Mouse (Mus musculus): ENCODE data around the gene Gm49383. TPM values are rescaled to one million over a fixed set of nuclear protein-coding genes. Genes with fewer than 3 reads are reported as not detected.

Gene Gm49383
- polyA plus RNA-seq, 1 experiment from 2014 or later: 22.3 TPM

- Histone ChIP-seq H3K4me1 (ENCODE audit: control insufficient read depth, insufficient read depth, low read length) (no peaks in the 10 kb centered on the region), H3K27me3 (ENCODE audit: control insufficient read depth, insufficient read depth, low read length) (no peaks in the 10 kb centered on the region), H3K9me3 (replicated peaks; ENCODE audit: control insufficient read depth, low read length) (no peaks in the 10 kb centered on the region), H3K4me3 (replicated peaks; ENCODE audit: low read length) (no peak overlapping the region), H3K36me3 (ENCODE audit: control insufficient read depth, insufficient read depth, low read length) (no peaks in the 10 kb centered on the region), H3K4me2 (ENCODE audit: low read depth, low read length) (no peak overlapping the region), H3K27ac (ENCODE audit: low read length) (no peak overlapping the region), H3K9ac (ENCODE audit: low read length) (no peak overlapping the region)
- 84% methylated on average over 7 of the region's 7 CpGs for WGBS
- ATAC-seq (ENCODE audit: insufficient read depth, low FRiP score): no peak
Measured at GRCm38 (mm10) chr12:69139841-69140240, 57.1 kb downstream of the Gm49383 start.

- Histone ChIP-seq H3K9ac (ENCODE audit: low read length) (no peak overlapping the region), H3K27ac (ENCODE audit: low read length) (no peak overlapping the region), H3K4me2 (ENCODE audit: low read depth, low read length) (no peak overlapping the region), H3K4me3 (replicated peaks; ENCODE audit: low read length) (no peak overlapping the region), H3K9me3 (replicated peaks; ENCODE audit: control insufficient read depth, low read length) (no peaks in the 10 kb centered on the region), H3K36me3 (ENCODE audit: control insufficient read depth, insufficient read depth, low read length) (no peaks in the 10 kb centered on the region), H3K27me3 (ENCODE audit: control insufficient read depth, insufficient read depth, low read length) (no peaks in the 10 kb centered on the region), H3K4me1 (ENCODE audit: control insufficient read depth, insufficient read depth, low read length) (no peaks in the 10 kb centered on the region)
- 90% methylated on average over 3 of the region's 3 CpGs for WGBS
- ATAC-seq (ENCODE audit: insufficient read depth, low FRiP score): no peak
Measured at GRCm38 (mm10) chr12:69139201-69139600, 57.7 kb downstream of the Gm49383 start.

Small RNA genes lying within 50 kb of the gene (microRNA-seq; reads per million reads assigned to microRNA genes)
- gene Gm47287: not detected
- gene Gm47295: 0.50 reads per million

Other genes starting within 250 kb of the Gm49383 start
- gene Rps29, start 37.9 kb downstream of the Gm49383 start, polyA plus RNA-seq (2015; fragmentation: Nextera tagmentation; extraction: Ambion mirVana): 1,481 and 1,784 TPM in 2 replicates
- 14.2 and 16.5 TPM in 2 replicates for gene Lrr1, start 28.3 kb downstream of the Gm49383 start, polyA plus RNA-seq (2015; fragmentation: Nextera tagmentation; extraction: Ambion mirVana)
- gene Rpl36al, start 13.0 kb downstream of the Gm49383 start, polyA plus RNA-seq (2015; fragmentation: Nextera tagmentation; extraction: Ambion mirVana): 590 and 688 TPM in 2 replicates
- 32.6 and 41.9 TPM in 2 replicates for gene Mgat2, start 12.9 kb downstream of the Gm49383 start, polyA plus RNA-seq (2015; fragmentation: Nextera tagmentation; extraction: Ambion mirVana)
- 6.6 and 7.4 TPM in 2 replicates for gene Dnaaf2, start 1.3 kb upstream of the Gm49383 start, polyA plus RNA-seq (2015; fragmentation: Nextera tagmentation; extraction: Ambion mirVana)
- 20.8 and 22.8 TPM in 2 replicates for gene Gm49384, start 7.2 kb upstream of the Gm49383 start, polyA plus RNA-seq (2015; fragmentation: Nextera tagmentation; extraction: Ambion mirVana)
- gene Pole2, start 31.1 kb upstream of the Gm49383 start, polyA plus RNA-seq (2015; fragmentation: Nextera tagmentation; extraction: Ambion mirVana): 21.4 and 21.7 TPM in 2 replicates
- gene Klhdc1, start 44.1 kb upstream of the Gm49383 start, polyA plus RNA-seq (2015; fragmentation: Nextera tagmentation; extraction: Ambion mirVana): 7.2 and 7.3 TPM in 2 replicates
- gene Klhdc2, start 99.6 kb upstream of the Gm49383 start, polyA plus RNA-seq (2015; fragmentation: Nextera tagmentation; extraction: Ambion mirVana): 74.8 and 87.2 TPM in 2 replicates
- gene Nemf, start 160.1 kb upstream of the Gm49383 start, polyA plus RNA-seq (2015; fragmentation: Nextera tagmentation; extraction: Ambion mirVana): 82.4 and 83.1 TPM in 2 replicates
- 39.3 and 42.3 TPM in 2 replicates for gene Arf6, start 175.0 kb upstream of the Gm49383 start, polyA plus RNA-seq (2015; fragmentation: Nextera tagmentation; extraction: Ambion mirVana)
- 0.80 and 0.94 TPM in 2 replicates for gene Gm9887, start 175.4 kb upstream of the Gm49383 start, polyA plus RNA-seq (2015; fragmentation: Nextera tagmentation; extraction: Ambion mirVana)

All from stomach, embryonic 16.5 days (tissue).